19 mouse cellular contexts compared by ENCODE assay signal in genomic region chr2:51182990-51183389, GRCm38 (mm10).
"Had no signal": no experiment of that assay in that cellular context is flagged by ENCODE, and none has a peak within 500 bp of the region (broad histone marks: within the 10 kb centered on the region; RNA-seq: fewer than 3 reads in every experiment).

No protein-coding gene starts in this region.

- H3K36me3 ChIP-seq: liver, embryonic 12.5 days; midbrain, embryonic 10.5 days; midbrain, embryonic 12.5 days; stomach, embryonic 15.5 days had no signal

- H3K9ac ChIP-seq: liver, embryonic 12.5 days; liver, embryonic 14.5 days; lung, embryonic 14.5 days; midbrain, embryonic 12.5 days; stomach, embryonic 15.5 days had no signal

- H3K4me3 ChIP-seq: liver, embryonic 12.5 days; midbrain, embryonic 10.5 days; midbrain, embryonic 12.5 days; stomach, embryonic 15.5 days had no signal

- ATAC-seq: liver, embryonic 12.5 days; midbrain, embryonic 16.5 days had no signal

- H3K27ac ChIP-seq: liver, embryonic 12.5 days; liver, embryonic 14.5 days; midbrain, embryonic 10.5 days; midbrain, embryonic 12.5 days; stomach, embryonic 15.5 days; stomach, postnatal 0 days had no signal

- H3K27me3 ChIP-seq: liver, embryonic 12.5 days; midbrain, embryonic 12.5 days; stomach, embryonic 15.5 days had no signal

- H3K4me2 ChIP-seq: liver, embryonic 12.5 days; lung, embryonic 14.5 days; midbrain, embryonic 12.5 days; stomach, embryonic 15.5 days had no signal

- H3K9me3 ChIP-seq: liver, embryonic 12.5 days; midbrain, embryonic 10.5 days; midbrain, embryonic 12.5 days; stomach, embryonic 15.5 days had no signal

- DNase-seq: lung, adult 18-20 months; lung, embryonic 14.5 days; lung, postnatal 10 days; lung, postnatal 4 days; midbrain, embryonic 14.5 days; retina, postnatal 1 day; right cerebral cortex, adult 18-20 months; right cerebral cortex, postnatal 25 days; right cerebral cortex, postnatal 4 days; thymus, adult 2 months; thymus, postnatal 25 days; thymus, postnatal 4 days had no signal

- H3K4me1 ChIP-seq: liver, embryonic 12.5 days; midbrain, embryonic 10.5 days; midbrain, embryonic 12.5 days; stomach, embryonic 15.5 days had no signal
